Mouse (Mus musculus): Measurements from ENCODE around the gene Fasl. TPM values are rescaled to one million over a fixed set of nuclear protein-coding genes. Genes with fewer than 3 reads are reported as not detected.

Fasl gene
- total and polyA plus RNA-seq, 3 experiments = not detected

DNA sequence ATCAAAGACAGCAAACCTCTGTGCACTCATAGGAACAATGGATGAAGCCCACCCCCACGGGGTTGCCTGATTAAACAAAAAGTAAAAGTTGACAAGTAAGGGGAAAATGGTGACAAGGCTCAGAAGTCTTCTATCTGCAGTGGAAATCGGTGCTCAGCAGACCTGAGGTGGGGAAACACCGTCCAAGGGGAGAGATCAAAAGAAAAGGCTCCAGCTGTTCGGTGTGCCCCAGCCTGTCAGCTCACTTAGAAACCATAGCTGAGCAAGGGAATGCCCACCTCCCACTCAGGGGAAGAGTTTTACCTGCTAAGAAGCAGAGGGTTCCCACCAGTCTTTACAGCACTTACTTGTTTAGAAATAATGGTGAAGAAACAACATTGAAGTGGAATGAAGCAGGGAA, 26.7 kb downstream of the Fasl start:
- Histone ChIP-seq H3K9ac (ENCODE audit: control insufficient read depth, low read depth, low read length, poor library complexity, severe bottlenecking) (no peak overlapping the region), H3K4me3 (ENCODE audit: control insufficient read depth in 1 of 2, insufficient read depth in 1 of 2, low read depth in 2 of 2, low read length in 2 of 2) (no peak overlapping the region), H3K36me3 (ENCODE audit: control insufficient read depth in 1 of 2, insufficient read depth in 2 of 2, low read length in 2 of 2) (no peaks in the 10 kb centered on the region; a peak in 1 of 4 replicates), H3K79me2 (ENCODE audit: control insufficient read depth, insufficient read depth, low read length, poor library complexity) (no peaks in the 10 kb centered on the region), H3K27ac (ENCODE audit: control insufficient read depth, low read depth, low read length) (no peak overlapping the region), H3K4me1 (ENCODE audit: control insufficient read depth in 1 of 2, insufficient read depth in 2 of 2, low read length in 2 of 2) (0 out of 4 replicates have a peak, but pooled peaks cover 0 to 2% of the 10 kb centered on the region in 2 experiments), H3K27me3 (ENCODE audit: control insufficient read depth in 1 of 2, insufficient read depth in 2 of 2, low read length in 2 of 2) (peaks cover 0 to 2% of the 10 kb centered on the region in 2 experiments; a peak in 3 of 4 replicates), H3K9me3 (replicated peaks; ENCODE audit: insufficient read depth, low read length) (no peaks in the 10 kb centered on the region)
- no peak for TF ChIP-seq CHD1 (IDR thresholded peaks at IDR 0.05; ENCODE audit: low read depth, low read length)
- TF ChIP-seq ETS1 (IDR thresholded peaks at IDR 0.05; ENCODE audit: low read depth, low read length) = no peak
- no peak for TF ChIP-seq ZC3H11A (IDR thresholded peaks at IDR 0.05; ENCODE audit: low read depth, low read length)
- TF ChIP-seq MYB (IDR thresholded peaks at IDR 0.05; ENCODE audit: low read depth, low read length) = no peak
- no peak for TF ChIP-seq MAX (IDR thresholded peaks at IDR 0.05; ENCODE audit: low read length)
- no peak for TF ChIP-seq RAD21 (IDR thresholded peaks at IDR 0.05; ENCODE audit: low read depth, low read length)
- TF ChIP-seq SIN3A (IDR thresholded peaks at IDR 0.05; ENCODE audit: low read length) = no peak
- TF ChIP-seq ELF1 (IDR thresholded peaks at IDR 0.05; ENCODE audit: low read depth, low read length) = no peak
- TF ChIP-seq GATA1 (IDR thresholded peaks at IDR 0.05; ENCODE audit: low read depth, low read length) = no peak
- TF ChIP-seq TCF12 (IDR thresholded peaks at IDR 0.05; ENCODE audit: low read depth, low read length) = no peak
- no peak for TF ChIP-seq UBTF (IDR thresholded peaks at IDR 0.05; ENCODE audit: borderline replicate concordance, insufficient read depth, low read depth, low read length)
- TF ChIP-seq POLR2AphosphoS2 (IDR thresholded peaks at IDR 0.05; ENCODE audit: low read length) = no peak
- no peak for TF ChIP-seq CHD2 (IDR thresholded peaks at IDR 0.05; ENCODE audit: low read length)
- TF ChIP-seq TBP (IDR thresholded peaks at IDR 0.05; ENCODE audit: low read depth, low read length) = no peak
- no peak for TF ChIP-seq ZKSCAN1 (IDR thresholded peaks at IDR 0.05; ENCODE audit: low read depth, low read length)
- TF ChIP-seq MYC (IDR thresholded peaks at IDR 0.05; ENCODE audit: low read depth, low read length) = no peak
- TF ChIP-seq E2F4 (IDR thresholded peaks at IDR 0.05; ENCODE audit: borderline replicate concordance, low read depth, low read length) = no peak
- TF ChIP-seq MXI1 (IDR thresholded peaks at IDR 0.05; ENCODE audit: low read depth, low read length) = no peak
- no peak for TF ChIP-seq KAT2A (conservative IDR thresholded peaks at IDR 0.05; ENCODE audit: low read depth, low read length)
- no peak for DNase-seq (ENCODE audit: low read depth, low spot score)

DNA sequence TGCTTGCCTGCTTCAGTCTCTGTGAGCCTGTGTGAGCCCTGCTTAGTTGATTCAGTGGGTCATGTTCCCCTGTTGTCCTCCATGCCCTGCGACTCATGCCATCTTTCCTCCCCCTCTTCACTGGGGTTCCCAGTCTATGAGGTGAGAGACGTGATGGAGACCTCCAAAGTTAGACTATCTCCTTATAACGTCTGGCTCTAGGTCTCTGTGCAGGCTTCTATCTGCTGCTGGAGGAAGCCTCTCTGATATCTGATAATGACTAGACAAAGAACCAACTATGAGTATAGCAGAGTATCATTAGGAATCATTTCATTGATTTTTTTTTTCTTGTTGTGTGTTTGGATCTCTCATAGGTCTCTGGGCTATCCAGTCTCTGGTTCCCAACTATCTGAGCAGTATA, 31.7 kb downstream of the Fasl start:
- TF ChIP-seq CHD1 (IDR thresholded peaks at IDR 0.05; ENCODE audit: low read depth, low read length) (no peak), MAFK (IDR thresholded peaks at IDR 0.05; ENCODE audit: borderline replicate concordance, low read depth, low read length) (no peak), BHLHE40 (IDR thresholded peaks at IDR 0.05; ENCODE audit: borderline replicate concordance, low read depth, low read length) (no peak), SMC3 (IDR thresholded peaks at IDR 0.05; ENCODE audit: low read depth, low read length) (no peak), USF1 (IDR thresholded peaks at IDR 0.05; ENCODE audit: low read depth, low read length) (no peak), RAD21 (IDR thresholded peaks at IDR 0.05; ENCODE audit: low read depth, low read length) (no peak), MAX (IDR thresholded peaks at IDR 0.05; ENCODE audit: low read length) (no peak), ZKSCAN1 (IDR thresholded peaks at IDR 0.05; ENCODE audit: low read depth, low read length) (no peak), ZNF384 (IDR thresholded peaks at IDR 0.05; ENCODE audit: low read depth, low read length) (no peak), CHD2 (IDR thresholded peaks at IDR 0.05; ENCODE audit: low read length) (no peak), UBTF (IDR thresholded peaks at IDR 0.05; ENCODE audit: borderline replicate concordance, insufficient read depth, low read depth, low read length) (no peak), ELF1 (IDR thresholded peaks at IDR 0.05; ENCODE audit: low read depth, low read length) (no peak)
- Histone ChIP-seq H3K4me3 (ENCODE audit: control insufficient read depth in 1 of 2, insufficient read depth in 1 of 2, low read depth in 2 of 2, low read length in 2 of 2) (no peak overlapping the region), H3K36me3 (ENCODE audit: control insufficient read depth in 1 of 2, insufficient read depth in 2 of 2, low read length in 2 of 2) (peaks cover 0 to 2% of the 10 kb centered on the region in 2 experiments; a peak in 1 of 4 replicates), H3K9ac (ENCODE audit: control insufficient read depth, low read depth, low read length, poor library complexity, severe bottlenecking) (no peak overlapping the region), H3K9me3 (replicated peaks; ENCODE audit: insufficient read depth, low read length) (no peaks in the 10 kb centered on the region), H3K27ac (ENCODE audit: control insufficient read depth, low read depth, low read length) (no peak overlapping the region), H3K27me3 (ENCODE audit: control insufficient read depth in 1 of 2, insufficient read depth in 2 of 2, low read length in 2 of 2) (peaks cover 0 to 2% of the 10 kb centered on the region in 2 experiments; a peak in 3 of 4 replicates), H3K4me1 (ENCODE audit: control insufficient read depth in 1 of 2, insufficient read depth in 2 of 2, low read length in 2 of 2) (peaks cover 0 to 5% of the 10 kb centered on the region in 2 experiments; a peak in 2 of 4 replicates), H3K79me2 (ENCODE audit: control insufficient read depth, insufficient read depth, low read length, poor library complexity) (no peaks in the 10 kb centered on the region)
- DNase-seq (ENCODE audit: low read depth, low spot score) = no peak
